Mouse (Mus musculus): ENCODE results near the gene Zfp664. TPM values are rescaled to one million over a fixed set of nuclear protein-coding genes. Genes with fewer than 3 reads are reported as not detected.
A peak's percentile ranks its signal among the peaks of the same experiment; 100 is the strongest.

Zfp664 gene
- total RNA-seq (2014; rRNA removed), result 42.5 and 44.7 TPM in 2 replicates
- 63.6 and 68.9 TPM in 2 replicates for polyA plus RNA-seq (2015; fragmentation: Nextera tagmentation; extraction: Ambion mirVana)

DNA sequence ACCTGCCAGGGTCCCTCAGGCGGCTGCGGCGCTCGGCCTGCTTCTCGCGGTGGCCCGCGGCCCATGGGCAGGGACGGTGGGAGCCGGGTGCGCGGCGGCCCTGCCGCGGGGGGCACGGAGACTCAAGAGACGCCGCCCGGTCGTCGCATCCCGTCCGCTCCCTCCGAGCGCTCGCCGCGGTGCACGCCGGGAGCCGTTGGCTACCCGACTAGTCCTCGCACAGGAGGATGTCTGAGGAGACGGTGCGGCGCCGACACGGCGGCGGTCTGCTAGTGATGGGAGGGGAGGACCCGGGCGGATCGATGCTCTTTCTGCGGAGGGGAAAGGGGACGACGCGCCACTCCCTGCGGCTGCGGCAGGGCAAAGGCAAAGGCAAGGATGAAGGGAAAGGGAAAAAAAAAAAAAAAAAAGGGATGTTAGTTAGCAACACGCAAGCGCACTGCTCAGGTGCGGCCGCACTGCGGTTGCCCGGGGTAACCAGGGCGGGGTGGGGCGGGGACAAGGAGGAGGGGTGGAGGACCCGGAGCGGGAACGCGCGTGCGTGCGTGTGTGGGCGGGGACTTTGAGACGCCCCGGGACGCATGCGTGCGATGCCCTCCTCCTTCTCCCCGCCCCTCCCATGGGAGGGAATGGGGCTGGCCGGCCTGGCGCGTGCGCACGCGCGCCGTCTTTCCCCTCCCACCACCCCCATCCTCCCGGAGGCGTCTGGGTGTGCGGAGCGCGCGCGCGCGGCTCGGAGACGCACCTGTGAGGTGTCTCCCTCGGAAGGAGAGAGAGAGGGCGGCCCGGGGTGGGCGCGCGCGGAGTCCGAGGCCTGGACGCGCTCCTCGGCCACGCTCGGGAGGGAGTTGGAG is at the start of gene Zfp664, which contains the start of gene Ccdc92:
Zfp664 (plus strand) TSS at position 679 of the 854 bp plus-strand sequence.
Ccdc92 (minus strand) TSS at position 412 of the 854 bp plus-strand sequence.
- Histone ChIP-seq H3K9ac (replicated peaks; ENCODE audit: low read length) (peak within 1 kb of the TSS; percentile 88), H3K36me3 (ENCODE audit: insufficient read depth, low read length) (no peaks in the 10 kb centered on the region), H3K9me3 (ENCODE audit: low read length) (no peaks in the 10 kb centered on the region), H3K27ac (peak within 1 kb of the TSS; percentile 92), H3K4me1 (ENCODE audit: insufficient read depth, low read length) (peaks cover 6% of the 10 kb centered on the region), H3K4me3 (ENCODE audit: low read length) (peak within 1 kb of the TSS; percentile 98), H3K4me2 (ENCODE audit: low read depth, low read length) (peak within 1 kb of the TSS; percentile 90), H3K27me3 (ENCODE audit: insufficient read depth, low read length) (no peaks in the 10 kb centered on the region)
- WGBS, result under 1% methylated on average over 88 of the region's 103 CpGs
- ATAC-seq (peak; percentile 97), DNase-seq (ENCODE audit: low spot score) (peak; percentile 100)
- no peak for TF ChIP-seq CTCF (IDR thresholded peaks at IDR 0.05; ENCODE audit: low read depth)

DNA sequence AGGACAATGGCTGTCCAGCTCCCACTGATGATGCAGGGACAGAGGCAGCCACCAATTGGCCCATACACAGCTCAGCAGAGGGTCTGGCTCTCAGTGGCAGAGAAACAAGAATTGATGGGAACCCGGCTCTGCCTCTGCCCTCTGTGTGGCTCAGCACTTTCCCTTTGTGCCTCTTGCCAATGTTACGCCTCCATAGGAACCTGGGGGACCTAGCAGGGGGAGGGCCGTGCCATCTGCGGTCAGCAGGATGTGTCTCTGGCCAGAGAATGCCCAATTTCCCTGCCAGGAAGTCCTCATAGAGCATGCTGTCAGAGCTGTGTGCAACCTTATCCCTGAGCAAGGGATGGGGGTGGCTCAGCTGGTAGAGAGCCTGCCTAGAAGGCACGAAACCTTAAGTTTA is 47.7 kb upstream of the Zfp664 start:
- Histone ChIP-seq H3K4me3 (ENCODE audit: low read length) (no peak overlapping the region), H3K27ac (no peak overlapping the region), H3K9me3 (ENCODE audit: low read length) (no peaks in the 10 kb centered on the region), H3K9ac (replicated peaks; ENCODE audit: low read length) (no peak overlapping the region), H3K27me3 (ENCODE audit: insufficient read depth, low read length) (no peaks in the 10 kb centered on the region), H3K4me1 (ENCODE audit: insufficient read depth, low read length) (no peaks in the 10 kb centered on the region), H3K4me2 (ENCODE audit: low read depth, low read length) (no peak overlapping the region), H3K36me3 (ENCODE audit: insufficient read depth, low read length) (no peaks in the 10 kb centered on the region)
- peak; percentile 46 for DNase-seq (ENCODE audit: low spot score)
- ATAC-seq, result peak; percentile 73; the same call in 1 of the 2 replicates
- TF ChIP-seq CTCF (IDR thresholded peaks at IDR 0.05; ENCODE audit: low read depth), result no peak
- WGBS, result 43% methylated on average over 5 of the region's 5 CpGs

DNA sequence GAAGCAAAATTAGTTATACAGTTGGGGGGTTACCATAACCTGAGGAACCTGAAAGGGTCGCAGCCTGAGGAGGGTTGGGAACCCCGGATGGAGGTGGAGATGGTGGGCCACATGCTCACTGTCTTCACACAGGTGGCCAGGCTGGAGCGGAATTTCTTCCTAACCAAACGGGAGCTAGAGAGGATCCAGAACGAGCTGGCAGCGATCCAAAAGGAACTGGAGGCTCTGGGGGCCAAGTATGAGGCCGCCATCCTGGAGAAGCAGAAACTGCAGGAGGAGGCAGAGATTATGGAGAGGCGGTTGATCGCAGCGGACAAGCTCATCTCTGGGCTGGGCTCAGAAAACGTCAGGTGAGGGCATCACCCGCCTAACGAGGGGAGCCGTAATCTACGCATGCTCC is 45.4 kb upstream of the Zfp664 start:
- Histone ChIP-seq H3K4me3 (ENCODE audit: low read length) (no peak overlapping the region), H3K4me2 (ENCODE audit: low read depth, low read length) (no peak overlapping the region), H3K36me3 (ENCODE audit: insufficient read depth, low read length) (no peaks in the 10 kb centered on the region), H3K9me3 (ENCODE audit: low read length) (no peaks in the 10 kb centered on the region), H3K27me3 (ENCODE audit: insufficient read depth, low read length) (no peaks in the 10 kb centered on the region), H3K4me1 (ENCODE audit: insufficient read depth, low read length) (no peaks in the 10 kb centered on the region), H3K9ac (replicated peaks; ENCODE audit: low read length) (no peak overlapping the region), H3K27ac (no peak overlapping the region)
- TF ChIP-seq CTCF (IDR thresholded peaks at IDR 0.05; ENCODE audit: low read depth), result no peak
- no peak for DNase-seq (ENCODE audit: low spot score)
- WGBS, result 82% methylated on average over 15 of the region's 15 CpGs
- ATAC-seq, result no peak

DNA sequence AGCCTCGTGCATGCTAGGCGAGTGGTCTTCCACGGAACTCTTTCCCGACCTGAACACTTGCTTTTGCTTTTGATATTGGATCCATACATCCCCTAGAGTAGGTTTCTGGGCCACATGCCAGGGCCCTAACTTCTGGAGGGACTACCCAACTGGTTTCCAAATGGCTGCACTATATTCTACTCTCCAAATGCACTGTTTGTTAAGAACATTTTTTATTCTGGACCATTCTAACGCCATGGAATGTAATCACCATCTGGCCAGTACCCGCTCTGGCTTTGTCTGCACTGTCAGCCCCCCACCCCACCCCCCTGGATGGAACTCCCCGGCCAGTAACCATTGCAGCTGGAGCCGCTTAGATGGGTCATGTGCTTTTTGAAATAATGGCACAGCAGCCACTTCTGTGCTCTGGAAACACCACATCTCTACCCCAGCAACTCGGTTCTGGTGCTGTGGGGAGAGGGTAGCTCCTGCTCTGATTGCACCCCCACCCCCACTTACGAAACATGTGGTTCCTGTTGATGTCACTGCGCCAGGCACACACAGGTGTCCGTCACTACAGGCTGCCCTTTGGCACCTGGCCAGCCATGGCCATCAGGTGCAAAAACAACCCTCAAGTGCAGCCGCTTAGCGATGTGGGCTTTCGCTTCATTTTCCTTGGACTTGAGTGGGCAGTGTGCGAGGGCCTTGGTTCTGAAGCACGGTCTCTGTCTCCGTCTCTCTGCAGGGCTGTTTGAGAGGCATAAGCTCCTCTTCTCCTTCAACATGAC is 40.2 kb upstream of the Zfp664 start:
- ATAC-seq (no peak; the same call in 1 of the 2 replicates), DNase-seq (ENCODE audit: low spot score) (no peak)
- no peaks in the 10 kb centered on the region for H3K27me3 ChIP-seq (ENCODE audit: insufficient read depth, low read length)
- H3K4me3 ChIP-seq (ENCODE audit: low read length), result no peak overlapping the region
- H3K9me3 ChIP-seq (ENCODE audit: low read length), result no peaks in the 10 kb centered on the region
- no peak overlapping the region for H3K27ac ChIP-seq
- TF ChIP-seq CTCF (IDR thresholded peaks at IDR 0.05; ENCODE audit: low read depth), result no peak
- H3K36me3 ChIP-seq (ENCODE audit: insufficient read depth, low read length), result no peaks in the 10 kb centered on the region
- no peaks in the 10 kb centered on the region for H3K4me1 ChIP-seq (ENCODE audit: insufficient read depth, low read length)
- no peak overlapping the region for H3K9ac ChIP-seq (replicated peaks; ENCODE audit: low read length)
- H3K4me2 ChIP-seq (ENCODE audit: low read depth, low read length), result no peak overlapping the region
- WGBS, result 64% methylated on average over 18 of the region's 18 CpGs

DNA sequence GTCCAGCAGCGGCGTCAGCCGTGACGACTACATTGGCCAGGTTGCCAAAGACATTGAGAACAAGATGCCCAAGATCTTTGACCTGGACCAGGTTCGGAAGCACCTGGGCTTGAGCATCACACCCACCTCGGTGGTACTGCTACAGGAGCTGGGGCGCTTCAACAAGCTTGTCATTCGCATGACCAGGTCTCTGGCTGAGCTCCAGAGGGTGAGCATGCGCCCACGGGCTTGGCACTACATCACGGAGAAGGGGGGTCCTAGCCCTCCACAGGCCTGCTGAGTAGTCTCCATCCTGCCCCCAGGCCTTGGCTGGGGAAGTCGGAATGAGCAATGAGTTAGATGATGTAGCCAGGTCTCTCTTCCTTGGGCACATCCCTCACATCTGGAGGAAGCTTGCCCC is 32.2 kb upstream of the Zfp664 start:
- H3K9me3 ChIP-seq (ENCODE audit: low read length), result no peaks in the 10 kb centered on the region
- DNase-seq (ENCODE audit: low spot score), result peak; percentile 33
- H3K27me3 ChIP-seq (ENCODE audit: insufficient read depth, low read length), result no peaks in the 10 kb centered on the region
- H3K36me3 ChIP-seq (ENCODE audit: insufficient read depth, low read length), result peaks cover 11% of the 10 kb centered on the region; the same call in 1 of the 2 replicates
- H3K27ac ChIP-seq, result no peak overlapping the region
- no peak overlapping the region for H3K9ac ChIP-seq (replicated peaks; ENCODE audit: low read length)
- no peak for TF ChIP-seq CTCF (IDR thresholded peaks at IDR 0.05; ENCODE audit: low read depth)
- no peak for ATAC-seq
- H3K4me1 ChIP-seq (ENCODE audit: insufficient read depth, low read length), result no peaks in the 10 kb centered on the region
- 80% methylated on average over 12 of the region's 12 CpGs for WGBS
- H3K4me2 ChIP-seq (ENCODE audit: low read depth, low read length), result no peak overlapping the region
- no peak overlapping the region for H3K4me3 ChIP-seq (ENCODE audit: low read length)

DNA sequence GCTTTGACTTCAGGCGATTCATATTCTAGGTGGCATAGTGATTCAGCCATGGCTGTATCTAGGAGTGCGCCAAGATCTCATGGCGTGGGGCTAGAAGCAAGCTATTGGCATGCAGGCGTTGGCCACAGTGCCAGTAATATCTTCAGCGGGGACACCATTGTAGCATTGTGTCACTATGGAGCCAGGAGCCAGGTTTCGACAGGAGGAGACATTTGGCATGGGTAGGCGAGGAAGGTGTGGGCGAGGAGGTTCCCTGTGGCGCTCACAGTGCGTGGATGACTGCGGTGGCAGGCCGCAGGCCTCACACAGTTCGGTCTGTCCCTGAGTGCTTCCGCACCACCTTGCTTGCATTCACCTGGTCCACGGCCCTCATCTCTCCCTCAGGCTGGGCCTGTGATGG is 27.3 kb upstream of the Zfp664 start:
- Histone ChIP-seq H3K27me3 (ENCODE audit: insufficient read depth, low read length) (no peaks in the 10 kb centered on the region), H3K4me3 (ENCODE audit: low read length) (no peak overlapping the region), H3K36me3 (ENCODE audit: insufficient read depth, low read length) (peaks cover 34% of the 10 kb centered on the region; the same call in 1 of the 2 replicates), H3K27ac (no peak overlapping the region), H3K4me1 (ENCODE audit: insufficient read depth, low read length) (no peaks in the 10 kb centered on the region), H3K9me3 (ENCODE audit: low read length) (no peaks in the 10 kb centered on the region), H3K4me2 (ENCODE audit: low read depth, low read length) (no peak overlapping the region), H3K9ac (replicated peaks; ENCODE audit: low read length) (no peak overlapping the region)
- ATAC-seq (no peak), DNase-seq (ENCODE audit: low spot score) (no peak)
- WGBS, result 91% methylated on average over 15 of the region's 15 CpGs
- no peak for TF ChIP-seq CTCF (IDR thresholded peaks at IDR 0.05; ENCODE audit: low read depth)
